In the genomic region with DNA sequence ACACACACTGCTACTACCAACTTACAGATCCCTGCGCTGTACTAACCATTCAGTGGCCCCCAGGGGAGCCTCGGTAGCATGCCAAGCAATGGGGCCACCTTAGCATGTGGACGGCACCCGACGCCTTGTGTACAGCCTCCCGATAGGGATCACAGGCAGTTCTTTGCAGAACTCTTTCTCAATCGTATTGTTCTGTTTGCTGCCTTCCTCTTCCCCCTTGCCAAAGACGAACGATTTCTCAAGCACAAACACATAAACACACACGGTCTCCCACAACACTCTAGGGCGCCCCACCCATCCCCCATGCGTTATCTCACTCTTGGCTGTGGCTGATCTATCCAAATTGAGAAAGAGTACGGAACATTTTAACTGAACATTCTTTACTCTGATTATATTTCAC, we compare ENCODE assay signal across 8 mouse cellular contexts.
DNase-seq lines count a peak whose midpoint lies in the region; ATAC-seq lines count a peak whose summit lies in the region.

No protein-coding gene starts in this region.

- H3K27me3 ChIP-seq in lung, embryonic 16.5 days (ENCODE audit: control insufficient read depth, insufficient read depth, low read depth, low read length), result no peaks in the 10 kb centered on the region

- no peaks in the 10 kb centered on the region for H3K9me3 ChIP-seq in lung, embryonic 16.5 days (ENCODE audit: control insufficient read depth, low read length)

- H3K9ac ChIP-seq in lung, embryonic 16.5 days (ENCODE audit: low read length), result no peak overlapping the region

- DNase-seq in spleen, adult 18-20 months, result peak; percentile 15 to 19
- no peak for DNase-seq in spleen, adult 12 weeks (ENCODE audit: low spot score)
- peak; percentile 92 for DNase-seq in heart, adult 8-10 months (ENCODE audit: low spot score)
- peak; percentile 42 for DNase-seq in yolk sac, embryonic 10.5 days (ENCODE audit: low spot score)
- no peak for DNase-seq in frontal cortex, postnatal 25 days (ENCODE audit: low spot score in 2 of 2)
- no peak for DNase-seq in left cerebral cortex, adult 8-10 months (ENCODE audit: low spot score in 2 of 2)
- DNase-seq in cerebellum, adult 9-10 months, result no peak

- H3K4me3 ChIP-seq in lung, embryonic 16.5 days (ENCODE audit: low read length), result no peak overlapping the region

- ATAC-seq in lung, embryonic 16.5 days (ENCODE audit: low read depth), result peak; percentile 68

- peaks cover 32% of the 10 kb centered on the region for H3K4me1 ChIP-seq in lung, embryonic 16.5 days (replicated peaks; ENCODE audit: control insufficient read depth, insufficient read depth, low read length)

- H3K27ac ChIP-seq in lung, embryonic 16.5 days (ENCODE audit: low read length), result peak overlapping the region; percentile 61

- WGBS in lung, embryonic 16.5 days, result 38% methylated on average over 13 of the region's 13 CpGs

- H3K4me2 ChIP-seq in lung, embryonic 16.5 days (ENCODE audit: low read depth, low read length), result no peak overlapping the region

- H3K36me3 ChIP-seq in lung, embryonic 16.5 days (ENCODE audit: control insufficient read depth, insufficient read depth, low read length), result no peaks in the 10 kb centered on the region

Comparison
In these comparisons a context has a peak if more than half of its experiments do, and no peak if none do; other contexts are left out.
1. DNase-seq: peak in spleen, adult 18-20 months (2 of 2), heart, adult 8-10 months (single experiment) and yolk sac, embryonic 10.5 days (single experiment); none in spleen, adult 12 weeks (single experiment), frontal cortex, postnatal 25 days (0 of 2), left cerebral cortex, adult 8-10 months (0 of 2) and cerebellum, adult 9-10 months (single experiment).